Mouse (Mus musculus): ENCODE data around the gene Cep83. TPM values are rescaled to one million over a fixed set of nuclear protein-coding genes. Genes with fewer than 3 reads are reported as not detected.

Cep83 gene
- 16.8 and 17.4 TPM in 2 replicates for polyA plus RNA-seq (2015; fragmentation: Nextera tagmentation; extraction: Ambion mirVana)

DNA sequence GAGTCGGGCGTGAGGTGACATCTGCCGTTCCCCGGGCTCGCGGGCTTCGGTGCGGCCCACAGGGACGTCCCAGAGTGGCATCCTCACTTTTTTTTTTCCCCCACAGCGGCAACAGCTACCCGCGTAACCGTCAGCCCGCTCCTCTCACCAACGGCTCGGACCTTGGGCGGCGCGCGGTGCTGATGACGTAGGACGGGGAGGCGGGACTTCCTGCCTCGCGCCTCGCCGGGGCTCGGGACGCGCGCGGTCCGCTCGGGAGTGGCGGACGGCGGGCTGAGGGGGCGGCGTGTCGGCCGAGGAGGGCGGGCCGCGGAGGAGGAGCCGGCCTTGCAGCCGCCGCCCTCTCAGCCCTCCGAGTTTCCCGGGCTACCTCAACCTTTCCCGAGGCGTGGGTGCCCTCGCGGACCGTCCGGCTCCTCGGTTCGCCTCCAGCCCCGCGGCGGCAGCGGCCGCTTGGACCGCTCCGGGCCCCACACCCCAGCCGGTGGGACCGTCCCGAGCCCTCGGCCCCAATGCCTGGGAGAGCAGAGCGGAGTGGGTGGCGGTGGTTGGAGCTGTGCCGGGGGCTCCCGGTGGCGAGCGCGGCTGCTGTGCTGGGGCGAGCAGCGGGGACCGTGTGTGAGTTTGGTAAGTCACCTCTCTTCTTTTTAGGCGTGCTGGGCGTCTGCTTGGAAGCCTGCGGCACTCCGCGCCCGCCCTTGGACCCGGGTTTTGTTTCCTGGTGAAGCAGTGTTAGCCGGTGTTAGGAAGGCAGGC, at the start of gene Cep83:
TSS of gene Cep83 (plus strand) at position 235 of the 756 bp plus-strand sequence.
- Histone ChIP-seq H3K4me2 (peak within 1 kb of the TSS; percentile 67), H3K9me3 (no peaks in the 10 kb centered on the region), H3K4me3 (peak within 1 kb of the TSS; percentile 77), H3K36me3 (no peaks in the 10 kb centered on the region), H3K9ac (peak within 1 kb of the TSS; percentile 95), H3K27me3 (no peaks in the 10 kb centered on the region), H3K27ac (peak within 1 kb of the TSS; percentile 89), H3K4me1 (peaks cover 9% of the 10 kb centered on the region; the same call in 1 of the 2 replicates)
- WGBS: under 1% methylated on average over 83 of the region's 86 CpGs
- ATAC-seq (ENCODE audit: insufficient number of reproducible peaks, low FRiP score, low TSS enrichment, low read depth): peak; percentile 95

DNA sequence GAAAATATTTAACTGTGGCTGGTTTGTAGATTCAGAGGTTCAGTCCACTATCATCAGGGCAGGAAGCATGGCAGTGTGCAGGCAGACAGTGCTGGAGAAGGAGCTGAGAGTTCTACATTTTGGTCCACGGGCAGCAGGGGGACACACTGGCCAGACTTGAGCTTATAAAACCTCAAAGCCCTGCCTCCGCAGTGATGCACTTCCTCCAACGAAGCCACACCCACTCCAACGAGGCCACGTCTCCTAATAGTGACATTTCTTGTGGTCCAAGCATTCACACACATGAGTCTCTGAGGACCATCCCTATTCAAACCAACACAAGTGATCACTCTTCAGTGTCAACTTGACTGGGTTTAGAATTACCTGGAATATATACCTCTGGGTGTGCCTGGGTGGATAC, 49.2 kb upstream of the Cep83 start:
- WGBS: 76% methylated on average over 5 of the region's 5 CpGs
- no peaks in the 10 kb centered on the region for H3K4me1 ChIP-seq
- no peaks in the 10 kb centered on the region for H3K9me3 ChIP-seq
- ATAC-seq (ENCODE audit: insufficient number of reproducible peaks, low FRiP score, low TSS enrichment, low read depth): no peak
- no peak overlapping the region for H3K4me2 ChIP-seq
- H3K27ac ChIP-seq: no peak overlapping the region
- H3K27me3 ChIP-seq: no peaks in the 10 kb centered on the region
- H3K4me3 ChIP-seq: no peak overlapping the region
- H3K36me3 ChIP-seq: no peaks in the 10 kb centered on the region
- no peak overlapping the region for H3K9ac ChIP-seq

DNA sequence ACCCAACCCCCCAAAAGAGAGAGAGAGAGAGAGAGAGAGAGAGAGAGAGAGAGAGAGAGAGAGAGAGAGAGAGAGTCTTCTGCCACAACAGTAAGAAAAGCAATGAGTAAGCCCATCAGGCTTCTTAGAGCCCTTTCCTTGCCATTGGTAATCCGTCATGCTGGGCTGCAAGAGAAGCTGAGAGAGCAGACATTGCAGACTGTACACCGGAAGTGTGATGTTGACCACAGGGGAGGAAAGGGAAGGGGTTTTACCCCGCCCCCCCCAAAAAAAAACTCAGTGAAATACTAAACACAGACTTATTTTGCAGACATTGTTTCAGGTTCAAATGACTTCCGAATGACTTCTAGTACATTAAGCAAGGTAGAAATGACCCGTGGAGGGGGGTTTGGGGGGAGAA, 48.4 kb upstream of the Cep83 start:
- Histone ChIP-seq H3K36me3 (no peaks in the 10 kb centered on the region), H3K27ac (no peak overlapping the region), H3K27me3 (no peaks in the 10 kb centered on the region), H3K9me3 (no peaks in the 10 kb centered on the region), H3K4me1 (no peaks in the 10 kb centered on the region), H3K4me2 (no peak overlapping the region), H3K9ac (no peak overlapping the region), H3K4me3 (no peak overlapping the region)
- ATAC-seq (ENCODE audit: insufficient number of reproducible peaks, low FRiP score, low TSS enrichment, low read depth): no peak
- 61% methylated on average over 5 of the region's 5 CpGs for WGBS

DNA sequence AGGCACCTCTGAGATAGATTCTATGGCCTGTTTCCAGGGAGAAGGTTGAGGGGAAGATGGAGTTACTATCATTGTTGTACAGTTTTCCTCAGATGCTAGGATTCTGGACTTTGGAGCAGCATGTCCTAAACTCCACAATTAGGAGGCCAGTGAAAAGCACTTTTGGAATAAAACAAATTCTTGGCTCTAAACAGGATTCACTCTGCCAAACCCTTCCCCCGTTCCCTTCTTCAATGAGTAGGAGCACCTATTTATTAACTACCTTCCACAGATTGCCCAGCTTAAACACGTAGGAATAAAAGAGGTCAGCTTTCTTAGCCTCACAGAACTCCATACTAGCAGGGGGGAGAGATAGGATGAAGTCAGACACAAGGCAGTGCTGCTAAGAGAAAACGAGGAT, 24.4 kb upstream of the Cep83 start:
- Histone ChIP-seq H3K4me3 (no peak overlapping the region), H3K9me3 (no peaks in the 10 kb centered on the region), H3K36me3 (no peaks in the 10 kb centered on the region), H3K4me2 (no peak overlapping the region), H3K9ac (no peak overlapping the region), H3K4me1 (no peaks in the 10 kb centered on the region), H3K27me3 (no peaks in the 10 kb centered on the region), H3K27ac (no peak overlapping the region)
- 74% methylated on average over 3 of the region's 3 CpGs for WGBS
- no peak for ATAC-seq (ENCODE audit: insufficient number of reproducible peaks, low FRiP score, low TSS enrichment, low read depth)

DNA sequence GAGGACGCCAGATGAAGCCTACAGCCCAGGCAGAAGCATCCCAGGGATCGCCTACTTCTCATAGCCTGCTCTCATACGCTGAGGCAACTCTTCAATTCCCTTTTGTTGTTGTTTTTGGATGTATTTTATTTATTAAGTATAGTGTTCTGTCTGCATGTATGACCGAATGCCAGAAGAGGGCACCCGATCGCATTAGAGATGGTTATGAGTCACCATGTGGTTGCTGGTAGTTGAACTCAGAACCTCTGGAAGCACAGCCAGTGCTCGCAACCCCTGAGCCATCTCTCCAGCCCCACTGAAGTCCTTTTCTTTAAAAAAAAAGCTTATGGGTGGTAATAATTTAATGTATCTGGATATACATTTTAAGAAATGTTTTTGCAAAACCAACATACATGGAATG, 24.0 kb upstream of the Cep83 start:
- H3K4me2 ChIP-seq: no peak overlapping the region
- no peaks in the 10 kb centered on the region for H3K9me3 ChIP-seq
- no peaks in the 10 kb centered on the region for H3K27me3 ChIP-seq
- H3K4me3 ChIP-seq: no peak overlapping the region
- no peak for ATAC-seq (ENCODE audit: insufficient number of reproducible peaks, low FRiP score, low TSS enrichment, low read depth)
- no peaks in the 10 kb centered on the region for H3K4me1 ChIP-seq
- WGBS: 95% methylated on average over 7 of the region's 7 CpGs
- no peak overlapping the region for H3K27ac ChIP-seq
- H3K36me3 ChIP-seq: no peaks in the 10 kb centered on the region
- H3K9ac ChIP-seq: no peak overlapping the region

DNA sequence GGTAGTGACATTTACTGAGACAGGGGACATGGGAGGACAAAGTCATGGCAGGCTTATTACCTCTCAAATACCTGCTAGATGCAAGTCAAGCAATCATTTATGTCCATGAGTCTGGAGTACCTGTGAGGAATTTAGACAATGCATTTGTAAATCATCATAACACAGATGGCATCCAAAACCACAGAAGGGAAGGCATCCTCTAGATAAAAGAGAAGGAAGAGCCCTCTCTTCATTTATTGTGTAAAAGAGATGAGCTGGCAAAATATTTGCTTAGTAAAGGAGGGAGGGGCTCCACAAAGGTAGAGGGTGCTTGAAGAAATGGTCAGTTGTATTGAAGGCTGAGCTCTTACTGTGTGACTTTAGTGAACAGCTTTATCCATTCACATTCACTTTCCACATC, 20.3 kb upstream of the Cep83 start:
- no peak overlapping the region for H3K9ac ChIP-seq
- H3K9me3 ChIP-seq: no peaks in the 10 kb centered on the region
- no peaks in the 10 kb centered on the region for H3K27me3 ChIP-seq
- no peak overlapping the region for H3K4me2 ChIP-seq
- H3K27ac ChIP-seq: no peak overlapping the region
- no peak for ATAC-seq (ENCODE audit: insufficient number of reproducible peaks, low FRiP score, low TSS enrichment, low read depth)
- no peak overlapping the region for H3K4me3 ChIP-seq
- H3K4me1 ChIP-seq: no peaks in the 10 kb centered on the region
- no peaks in the 10 kb centered on the region for H3K36me3 ChIP-seq

DNA sequence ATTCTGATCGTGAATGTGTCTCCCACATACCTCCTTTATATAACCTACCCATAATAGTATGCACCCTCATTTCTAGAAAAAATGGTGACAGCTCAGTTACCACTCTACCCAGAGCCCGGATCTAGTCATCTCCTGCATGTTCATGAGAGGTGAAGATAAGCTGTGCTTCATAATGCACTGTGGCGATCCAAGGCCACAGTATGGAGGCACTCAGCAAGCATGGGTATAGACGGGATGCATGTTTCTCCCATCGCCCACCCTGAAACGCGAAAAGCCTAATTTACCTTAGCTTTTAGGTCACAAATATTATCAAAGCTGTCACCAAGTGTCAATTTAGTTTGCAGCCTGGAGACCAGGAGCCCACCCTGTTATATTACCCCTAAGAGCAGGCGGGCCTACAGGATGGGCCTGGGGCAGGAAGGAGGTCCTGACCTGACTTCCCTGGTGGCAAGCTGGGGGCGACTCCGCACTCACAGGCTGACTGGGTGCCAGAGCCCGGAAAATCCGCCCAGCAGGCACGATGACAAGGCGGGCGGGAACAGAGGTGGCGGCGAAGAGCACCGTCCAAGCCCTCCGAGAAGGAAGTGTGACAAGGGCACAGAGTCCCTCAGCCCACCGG, 544 bp upstream of the Cep83 start:
- Histone ChIP-seq H3K9me3 (no peaks in the 10 kb centered on the region), H3K4me1 (peaks cover 9% of the 10 kb centered on the region; the same call in 1 of the 2 replicates), H3K27ac (peak overlapping the region; percentile 89), H3K27me3 (no peaks in the 10 kb centered on the region), H3K4me2 (peak overlapping the region; percentile 67), H3K4me3 (peak overlapping the region; percentile 77), H3K9ac (peak overlapping the region; percentile 95), H3K36me3 (no peaks in the 10 kb centered on the region)
- ATAC-seq (ENCODE audit: insufficient number of reproducible peaks, low FRiP score, low TSS enrichment, low read depth): peak; percentile 67
- 2% methylated on average over 20 of the region's 20 CpGs for WGBS

DNA sequence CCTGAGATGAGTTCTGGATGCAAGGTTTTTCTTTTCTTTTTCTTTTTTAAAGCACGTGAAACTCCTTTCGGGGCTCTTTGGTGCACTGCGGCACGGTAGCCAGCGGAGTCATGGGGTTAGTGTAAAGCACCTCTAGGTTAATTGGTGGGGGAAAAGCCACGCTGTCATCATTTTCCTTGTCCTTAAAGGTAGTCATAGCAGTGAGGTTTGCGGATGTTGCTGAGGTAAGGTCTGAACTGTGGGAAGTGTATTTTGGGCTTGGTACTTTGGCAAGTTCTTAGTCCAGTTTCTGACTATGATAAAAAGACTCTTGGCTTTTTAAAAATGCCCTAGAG, 689 bp downstream of the Cep83 start:
- peak overlapping the region; percentile 89 for H3K27ac ChIP-seq
- peak overlapping the region; percentile 77 for H3K4me3 ChIP-seq
- ATAC-seq (ENCODE audit: insufficient number of reproducible peaks, low FRiP score, low TSS enrichment, low read depth): no peak
- peak overlapping the region; percentile 67 for H3K4me2 ChIP-seq
- no peaks in the 10 kb centered on the region for H3K36me3 ChIP-seq
- peaks cover 9% of the 10 kb centered on the region; the same call in 1 of the 2 replicates for H3K4me1 ChIP-seq
- peak overlapping the region; percentile 82 for H3K9ac ChIP-seq
- H3K9me3 ChIP-seq: no peaks in the 10 kb centered on the region
- under 1% methylated on average over 7 of the region's 7 CpGs for WGBS
- no peaks in the 10 kb centered on the region for H3K27me3 ChIP-seq

DNA sequence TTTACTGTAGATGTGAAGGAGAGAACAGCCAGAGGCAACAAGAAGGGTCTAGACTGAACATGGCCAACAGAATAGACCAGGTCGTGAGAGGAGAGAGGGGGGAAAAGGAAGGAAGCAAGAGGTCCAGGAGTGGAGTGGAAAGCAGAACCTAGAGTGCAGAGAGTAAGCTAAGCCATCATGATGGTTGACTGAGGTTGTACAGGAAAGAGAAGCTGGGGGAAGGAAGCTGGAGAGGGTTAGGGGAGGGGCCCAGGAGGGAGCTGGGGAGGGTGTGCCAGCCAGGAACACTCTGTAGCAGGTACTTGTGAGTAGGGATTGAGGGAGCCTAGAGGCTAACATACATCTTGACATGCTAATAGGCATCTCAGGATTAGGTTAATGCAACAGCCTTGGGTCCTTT, 1.9 kb downstream of the Cep83 start:
- Histone ChIP-seq H3K36me3 (no peaks in the 10 kb centered on the region), H3K9me3 (no peaks in the 10 kb centered on the region), H3K4me2 (no peak overlapping the region), H3K27me3 (no peaks in the 10 kb centered on the region), H3K27ac (no peak overlapping the region), H3K4me1 (peaks cover 9% of the 10 kb centered on the region; the same call in 1 of the 2 replicates), H3K4me3 (no peak overlapping the region), H3K9ac (no peak overlapping the region)
- no peak for ATAC-seq (ENCODE audit: insufficient number of reproducible peaks, low FRiP score, low TSS enrichment, low read depth)
- WGBS: 52% methylated on average over 1 of the region's 1 CpGs

DNA sequence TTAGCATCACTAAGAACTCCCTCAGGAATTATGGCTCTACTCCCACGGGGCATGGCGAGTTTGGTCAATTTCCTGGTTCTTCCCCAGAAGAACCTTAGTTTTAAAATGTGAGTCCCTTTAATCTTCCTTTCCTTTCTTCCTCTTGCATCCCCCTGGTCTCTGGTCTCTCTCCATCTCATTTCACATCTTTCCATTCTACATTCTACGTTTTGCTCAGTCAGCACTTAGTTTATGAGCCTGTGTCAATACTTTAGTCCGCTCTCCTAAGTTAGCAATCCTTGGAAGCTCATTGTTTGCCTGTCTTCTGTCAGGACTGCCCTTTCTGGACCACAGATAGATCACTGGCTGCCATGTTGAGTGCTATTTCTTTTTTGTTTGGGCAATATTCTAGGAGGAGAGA, 3.7 kb downstream of the Cep83 start:
- WGBS: 92% methylated on average over 4 of the region's 4 CpGs
- Histone ChIP-seq H3K4me1 (peaks cover 9% of the 10 kb centered on the region; the same call in 1 of the 2 replicates), H3K9ac (no peak overlapping the region), H3K36me3 (no peaks in the 10 kb centered on the region), H3K4me3 (no peak overlapping the region), H3K27me3 (no peaks in the 10 kb centered on the region), H3K4me2 (no peak overlapping the region), H3K9me3 (no peaks in the 10 kb centered on the region), H3K27ac (no peak overlapping the region)
- no peak for ATAC-seq (ENCODE audit: insufficient number of reproducible peaks, low FRiP score, low TSS enrichment, low read depth)

DNA sequence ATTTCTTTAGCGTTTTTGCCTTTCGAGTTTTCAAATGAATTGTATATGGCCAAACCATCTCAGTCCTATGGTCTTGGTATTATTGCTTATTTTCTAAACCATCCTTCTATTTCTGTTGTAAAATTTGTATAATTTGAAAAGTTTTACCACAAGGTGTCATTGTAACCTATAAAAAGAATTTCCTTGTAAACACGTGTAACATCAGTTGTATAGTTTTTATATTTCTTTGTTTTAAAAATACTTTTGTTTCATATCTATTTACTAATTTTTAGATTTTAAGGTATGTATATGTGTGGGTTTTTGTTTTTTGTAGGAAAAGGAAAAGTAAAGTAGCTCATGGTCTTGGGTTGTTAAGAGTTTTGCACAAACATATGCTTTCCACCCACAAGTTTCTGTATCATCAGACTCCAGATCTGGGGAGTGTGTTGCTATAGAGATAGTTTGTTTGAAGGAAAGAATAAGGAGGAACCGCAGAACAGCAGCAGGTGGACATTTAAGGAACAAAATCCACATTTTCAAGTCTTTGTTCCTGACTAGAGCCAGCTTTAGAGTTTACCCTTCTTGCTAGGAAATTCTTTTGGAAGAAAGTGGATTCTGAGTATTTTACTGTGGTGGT, 17.3 kb downstream of the Cep83 start:
- Histone ChIP-seq H3K27ac (no peak overlapping the region), H3K4me3 (no peak overlapping the region), H3K4me1 (peaks cover 3% of the 10 kb centered on the region; the same call in 1 of the 2 replicates), H3K36me3 (no peaks in the 10 kb centered on the region), H3K27me3 (no peaks in the 10 kb centered on the region), H3K9ac (no peak overlapping the region), H3K9me3 (no peaks in the 10 kb centered on the region), H3K4me2 (no peak overlapping the region)
- no peak for ATAC-seq (ENCODE audit: insufficient number of reproducible peaks, low FRiP score, low TSS enrichment, low read depth)
- 72% methylated on average over 4 of the region's 4 CpGs for WGBS

DNA sequence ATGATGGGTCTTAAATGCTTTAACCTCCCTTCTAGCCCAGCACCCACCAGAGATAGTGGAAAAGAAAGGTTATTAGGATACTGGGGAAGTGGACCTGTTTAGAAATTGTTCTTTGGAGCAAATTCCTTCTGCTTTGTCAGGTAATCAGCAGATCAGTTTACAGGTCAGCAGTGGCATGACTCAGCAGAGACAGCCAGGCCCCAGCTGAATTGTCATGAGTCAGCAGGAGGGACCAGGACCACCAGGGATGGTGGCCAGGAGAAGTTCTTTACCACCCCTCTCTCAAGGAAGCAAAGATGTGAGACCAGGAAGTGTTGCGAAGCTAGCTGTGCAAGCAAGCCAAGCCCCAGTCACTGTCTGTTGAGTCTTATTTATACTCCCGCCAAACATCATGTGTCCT, 18.2 kb downstream of the Cep83 start:
- Histone ChIP-seq H3K27ac (no peak overlapping the region), H3K36me3 (no peaks in the 10 kb centered on the region), H3K9me3 (no peaks in the 10 kb centered on the region), H3K4me3 (no peak overlapping the region), H3K27me3 (no peaks in the 10 kb centered on the region), H3K4me1 (peaks cover 3% of the 10 kb centered on the region; the same call in 1 of the 2 replicates), H3K9ac (no peak overlapping the region), H3K4me2 (no peak overlapping the region)
- 95% methylated on average over 2 of the region's 2 CpGs for WGBS
- ATAC-seq (ENCODE audit: insufficient number of reproducible peaks, low FRiP score, low TSS enrichment, low read depth): no peak
